Mouse (Mus musculus): ENCODE measurements around the gene Tle1.
A peak's percentile ranks its signal among the peaks of the same experiment; 100 is the strongest.

Tle1 gene

GRCm38 (mm10) chr4:72200559-72201409, at the start of gene Tle1:
Gene Tle1, minus strand, starts transcription at chr4:72200919.
- DNase-seq (ENCODE audit: extremely low read depth, low read depth), result peak; percentile 85

GRCm38 (mm10) chr4:72233584-72234219, 33.0 kb upstream of the Tle1 start:
- DNase-seq (ENCODE audit: extremely low read depth, low read depth), result no peak

GRCm38 (mm10) chr4:72232206-72232605, 31.5 kb upstream of the Tle1 start:
- peak; percentile 10 for DNase-seq (ENCODE audit: extremely low read depth, low read depth)

GRCm38 (mm10) chr4:72230832-72231231, 30.1 kb upstream of the Tle1 start:
- no peak for DNase-seq (ENCODE audit: extremely low read depth, low read depth)

- no peak for DNase-seq (ENCODE audit: extremely low read depth, low read depth)
Measured at GRCm38 (mm10) chr4:72221629-72222028, 20.9 kb upstream of the Tle1 start.

- DNase-seq (ENCODE audit: extremely low read depth, low read depth), result no peak
Measured at GRCm38 (mm10) chr4:72204420-72205045, 3.8 kb upstream of the Tle1 start.

- peak; percentile 34 for DNase-seq (ENCODE audit: extremely low read depth, low read depth)
Measured at GRCm38 (mm10) chr4:72201521-72201991, 837 bp upstream of the Tle1 start.

GRCm38 (mm10) chr4:72199571-72200558, 854 bp downstream of the Tle1 start:
- DNase-seq (ENCODE audit: extremely low read depth, low read depth), result no peak

GRCm38 (mm10) chr4:72198877-72199411, 1.8 kb downstream of the Tle1 start:
- DNase-seq (ENCODE audit: extremely low read depth, low read depth), result peak; percentile 75

- no peak for DNase-seq (ENCODE audit: extremely low read depth, low read depth)
Measured at GRCm38 (mm10) chr4:72197888-72198605, 2.7 kb downstream of the Tle1 start.

GRCm38 (mm10) chr4:72195116-72195835, 5.4 kb downstream of the Tle1 start:
- DNase-seq (ENCODE audit: extremely low read depth, low read depth), result peak; percentile 51

- no peak for DNase-seq (ENCODE audit: extremely low read depth, low read depth)
Measured at GRCm38 (mm10) chr4:72193276-72193675, 7.4 kb downstream of the Tle1 start.

GRCm38 (mm10) chr4:72184476-72184875, 16.2 kb downstream of the Tle1 start:
- DNase-seq (ENCODE audit: extremely low read depth, low read depth), result no peak

GRCm38 (mm10) chr4:72182343-72182988, 18.3 kb downstream of the Tle1 start:
- no peak for DNase-seq (ENCODE audit: extremely low read depth, low read depth)

- DNase-seq (ENCODE audit: extremely low read depth, low read depth), result no peak
Measured at GRCm38 (mm10) chr4:72175943-72176342, 24.8 kb downstream of the Tle1 start.

- no peak for DNase-seq (ENCODE audit: extremely low read depth, low read depth)
Measured at GRCm38 (mm10) chr4:72168267-72168666, 32.5 kb downstream of the Tle1 start.

- no peak for DNase-seq (ENCODE audit: extremely low read depth, low read depth)
Measured at GRCm38 (mm10) chr4:72167761-72168229, 32.9 kb downstream of the Tle1 start.

- no peak for DNase-seq (ENCODE audit: extremely low read depth, low read depth)
Measured at GRCm38 (mm10) chr4:72167171-72167570, 33.5 kb downstream of the Tle1 start.

- DNase-seq (ENCODE audit: extremely low read depth, low read depth), result no peak
Measured at GRCm38 (mm10) chr4:72166561-72166960, 34.2 kb downstream of the Tle1 start.
